Mouse (Mus musculus): ENCODE measurements around the gene Txndc17.
A peak's percentile ranks its signal among the peaks of the same experiment; 100 is the strongest.

Txndc17 gene

GRCm38 (mm10) chr11:72223414-72223813, 16.1 kb downstream of the Txndc17 start:
- no peak for DNase-seq (ENCODE audit: low spot score in 2 of 2)

GRCm38 (mm10) chr11:72224865-72225264, 17.5 kb downstream of the Txndc17 start:
- DNase-seq (ENCODE audit: low spot score in 2 of 2) = peak; percentile 64 to 84

GRCm38 (mm10) chr11:72226020-72226791, 18.9 kb downstream of the Txndc17 start:
- DNase-seq (ENCODE audit: low spot score in 2 of 2) = no peak

- no peak for DNase-seq (ENCODE audit: low spot score in 2 of 2)
These were observed 19.6 kb downstream of the Txndc17 start for GRCm38 (mm10) chr11:72226901-72227300.

GRCm38 (mm10) chr11:72228513-72228912, 21.2 kb downstream of the Txndc17 start:
- no peak for DNase-seq (ENCODE audit: low spot score in 2 of 2)

- no peak for DNase-seq (ENCODE audit: low spot score in 2 of 2)
These were observed 24.7 kb downstream of the Txndc17 start for GRCm38 (mm10) chr11:72232068-72232467.

DNA sequence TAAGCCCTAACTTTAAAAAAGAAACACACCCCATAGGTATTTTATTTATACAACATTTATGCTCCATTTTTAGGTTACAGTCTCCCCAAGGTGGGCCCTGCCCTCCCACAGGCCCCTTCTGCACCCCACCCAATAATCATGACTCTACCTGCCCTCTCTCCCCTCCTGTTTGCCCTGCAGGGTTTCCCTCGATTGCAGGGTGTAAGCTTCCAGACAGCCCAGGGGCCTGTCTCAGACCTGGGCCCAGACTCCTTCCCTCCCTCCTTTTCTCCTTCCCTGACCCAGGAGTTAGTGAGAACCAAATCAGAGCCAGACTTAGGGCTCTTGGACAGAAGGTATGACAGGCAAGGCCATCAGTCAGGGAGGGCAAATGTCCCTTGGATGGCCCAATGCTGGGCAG, 25.6 kb downstream of the Txndc17 start:
- no peak for DNase-seq (ENCODE audit: low spot score in 2 of 2)

DNA sequence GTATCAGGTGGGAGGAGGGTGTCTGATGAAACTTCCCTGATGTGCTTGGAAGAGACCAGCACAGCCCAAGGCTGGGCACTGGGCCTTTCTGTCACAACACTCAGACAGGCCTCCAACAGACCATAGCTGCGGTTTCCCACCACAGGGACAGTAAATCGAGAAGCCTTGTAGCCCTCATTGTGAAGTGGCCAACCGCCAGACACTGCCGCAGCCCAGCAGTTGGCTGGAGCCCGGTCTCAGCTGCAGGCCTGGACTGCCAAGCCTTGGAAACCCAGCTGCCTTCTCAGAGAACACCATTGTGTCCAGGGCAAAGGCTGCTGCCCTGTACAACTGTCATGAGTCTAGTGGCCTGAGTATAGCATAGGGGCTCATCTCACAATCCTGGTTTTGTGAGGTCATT, 26.7 kb downstream of the Txndc17 start:
- DNase-seq (ENCODE audit: low spot score in 2 of 2) = no peak

DNA sequence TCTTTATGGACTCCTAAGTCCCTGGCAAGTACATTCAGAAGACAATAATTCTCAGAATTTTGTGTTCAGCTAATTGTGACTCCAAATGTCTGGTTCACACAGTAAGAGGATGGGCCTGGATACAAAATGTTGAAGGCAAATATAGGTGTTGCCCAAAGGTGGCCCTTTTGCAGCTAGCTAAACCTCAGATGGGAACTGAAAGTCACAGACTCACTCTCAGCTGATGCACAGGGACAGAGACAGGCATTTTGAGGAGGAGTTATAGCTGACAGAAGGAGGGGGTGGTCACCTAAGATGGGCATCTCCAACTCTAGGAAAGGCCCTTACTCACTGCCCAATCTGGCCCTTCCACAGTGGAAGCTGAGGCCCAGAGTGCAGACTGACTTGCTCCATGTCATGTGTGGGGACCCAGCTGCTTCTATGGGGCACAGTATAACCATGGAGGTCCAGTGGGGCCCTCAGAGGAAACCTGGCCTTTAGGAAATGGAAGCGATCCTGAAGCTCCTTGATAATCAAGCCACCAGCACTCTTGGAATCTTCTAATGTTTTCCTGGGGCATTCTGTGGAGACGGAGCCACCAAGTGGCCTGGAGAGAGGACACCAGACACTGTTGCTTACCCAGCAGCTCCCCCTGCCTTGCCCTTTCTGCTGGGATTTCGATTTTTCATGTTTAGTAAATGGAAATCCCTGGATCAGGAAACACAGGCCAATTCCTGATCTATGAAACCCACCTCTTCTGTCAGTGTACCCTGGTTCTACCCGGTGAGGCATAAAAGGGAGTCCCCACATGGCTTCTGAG, 32.9 kb downstream of the Txndc17 start:
- no peak for DNase-seq (ENCODE audit: low spot score in 2 of 2)

GRCm38 (mm10) chr11:72245196-72245753, 37.9 kb downstream of the Txndc17 start:
- DNase-seq (ENCODE audit: low spot score in 2 of 2) = no peak

DNA sequence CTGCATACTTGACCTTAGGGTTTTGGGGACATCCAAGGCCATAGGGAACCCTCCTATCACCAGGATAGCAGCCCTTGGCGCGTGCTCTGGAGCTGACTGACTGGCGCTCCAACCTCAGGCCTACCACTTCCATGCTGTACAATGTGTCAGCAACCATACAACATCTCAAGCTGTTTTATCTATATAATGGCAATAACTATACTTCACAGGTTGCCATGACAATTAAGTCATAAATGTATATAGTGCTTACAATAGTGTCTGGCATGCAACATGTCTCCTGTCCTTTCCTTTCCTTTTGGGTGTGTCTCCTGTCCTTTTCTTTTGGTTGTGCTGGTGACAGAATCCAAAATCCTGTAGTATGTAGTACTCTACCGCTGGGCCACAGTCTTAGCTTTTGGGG, 48.3 kb downstream of the Txndc17 start:
- no peak for DNase-seq (ENCODE audit: low spot score in 2 of 2)

DNA sequence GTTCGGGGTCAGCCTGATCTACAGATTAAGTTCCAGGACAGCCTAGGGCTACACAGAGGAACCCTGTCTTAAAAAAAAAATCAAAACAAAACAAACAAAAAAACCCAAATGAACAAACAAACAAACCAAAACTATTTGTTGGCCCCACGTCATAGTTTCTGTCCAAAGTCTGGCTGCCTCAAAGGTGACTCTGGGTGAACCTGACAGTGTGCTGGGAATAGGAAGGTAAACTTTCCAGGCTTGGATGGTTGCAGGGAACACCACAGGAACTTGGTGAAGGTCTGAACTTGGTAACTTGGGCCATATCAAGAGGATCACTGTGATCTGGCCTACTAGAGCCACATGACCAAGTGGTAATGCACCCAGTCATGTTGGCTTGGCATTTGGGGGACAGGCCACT, 49.1 kb downstream of the Txndc17 start:
- no peak for DNase-seq (ENCODE audit: low spot score in 2 of 2)
